Mouse (Mus musculus): Measurements from ENCODE around the gene Gm38392. TPM values are rescaled to one million over a fixed set of nuclear protein-coding genes. Genes with fewer than 3 reads are reported as not detected.

Gene Gm38392
- polyA plus RNA-seq, 1 experiment from 2014 or later: 0.29 TPM

GRCm38 (mm10) chr3:88216116-88216515 is 70.9 kb downstream of the Gm38392 start:
- Histone ChIP-seq H3K27me3 (ENCODE audit: insufficient read depth, poor library complexity, severe bottlenecking) (peaks cover 100% of the 10 kb centered on the region), H3K9me3 (no peaks in the 10 kb centered on the region), H3K27ac (no peak overlapping the region), H3K36me3 (no peaks in the 10 kb centered on the region), H3K4me1 (peaks cover 20% of the 10 kb centered on the region), H3K4me3 (peak overlapping the region; percentile 48; the same call in 1 of the 2 replicates)
- WGBS: 3% methylated on average over 6 of the region's 6 CpGs
- no peak for DNase-seq (ENCODE audit: low spot score)

GRCm38 (mm10) chr3:88215553-88216004 is 71.4 kb downstream of the Gm38392 start:
- Histone ChIP-seq H3K4me3 (peak overlapping the region; percentile 48), H3K27ac (no peak overlapping the region), H3K4me1 (peaks cover 20% of the 10 kb centered on the region), H3K36me3 (no peaks in the 10 kb centered on the region), H3K9me3 (no peaks in the 10 kb centered on the region), H3K27me3 (ENCODE audit: insufficient read depth, poor library complexity, severe bottlenecking) (peaks cover 100% of the 10 kb centered on the region)
- under 1% methylated on average over 23 of the region's 23 CpGs for whole genome bisulfite sequencing
- no peak for DNase-seq (ENCODE audit: low spot score)

GRCm38 (mm10) chr3:88214971-88215552 is 71.9 kb downstream of the Gm38392 start:
- WGBS: under 1% methylated on average over 48 of the region's 48 CpGs

GRCm38 (mm10) chr3:88214197-88214938 is 72.6 kb downstream of the Gm38392 start:
- DNase-seq (ENCODE audit: low spot score): no peak
- Histone ChIP-seq H3K4me3 (peak overlapping the region; percentile 48; the same call in 1 of the 2 replicates), H3K36me3 (no peaks in the 10 kb centered on the region), H3K27me3 (ENCODE audit: insufficient read depth, poor library complexity, severe bottlenecking) (peaks cover 100% of the 10 kb centered on the region), H3K4me1 (peaks cover 20% of the 10 kb centered on the region), H3K9me3 (no peaks in the 10 kb centered on the region), H3K27ac (no peak overlapping the region)
- 2% methylated on average over 40 of the region's 42 CpGs for WGBS

More at GRCm38 (mm10) chr3:88214971-88215552, 71.9 kb downstream of the Gm38392 start:
- Histone ChIP-seq H3K9me3 (no peaks in the 10 kb centered on the region), H3K27me3 (ENCODE audit: insufficient read depth, poor library complexity, severe bottlenecking) (peaks cover 100% of the 10 kb centered on the region), H3K4me3 (peak overlapping the region; percentile 48), H3K27ac (no peak overlapping the region), H3K4me1 (peaks cover 20% of the 10 kb centered on the region), H3K36me3 (no peaks in the 10 kb centered on the region)
- no peak for DNase-seq (ENCODE audit: low spot score)

- DNase-seq (ENCODE audit: low spot score): no peak
- 4% methylated on average over 2 of the region's 2 CpGs for WGBS
- no peaks in the 10 kb centered on the region for H3K36me3 ChIP-seq
- H3K27ac ChIP-seq: no peak overlapping the region
- H3K4me1 ChIP-seq: peaks cover 20% of the 10 kb centered on the region
- no peaks in the 10 kb centered on the region for H3K9me3 ChIP-seq
- H3K4me3 ChIP-seq: no peak overlapping the region
- peaks cover 100% of the 10 kb centered on the region for H3K27me3 ChIP-seq (ENCODE audit: insufficient read depth, poor library complexity, severe bottlenecking)
Measured at GRCm38 (mm10) chr3:88213019-88213418, 74.0 kb downstream of the Gm38392 start.

- Histone ChIP-seq H3K27me3 (ENCODE audit: insufficient read depth, poor library complexity, severe bottlenecking) (peaks cover 100% of the 10 kb centered on the region), H3K4me1 (peaks cover 20% of the 10 kb centered on the region), H3K36me3 (no peaks in the 10 kb centered on the region), H3K27ac (no peak overlapping the region), H3K9me3 (no peaks in the 10 kb centered on the region), H3K4me3 (no peak overlapping the region)
- 15% methylated on average over 1 of the region's 1 CpGs for WGBS
- DNase-seq (ENCODE audit: low spot score): no peak
Measured at GRCm38 (mm10) chr3:88212356-88212755, 74.7 kb downstream of the Gm38392 start.

GRCm38 (mm10) chr3:88210918-88211317 is 76.1 kb downstream of the Gm38392 start:
- H3K4me3 ChIP-seq: no peak overlapping the region
- 13% methylated on average over 2 of the region's 2 CpGs for WGBS

GRCm38 (mm10) chr3:88210121-88210520 is 76.9 kb downstream of the Gm38392 start:
- Histone ChIP-seq H3K4me1 (peaks cover 11% of the 10 kb centered on the region), H3K27me3 (ENCODE audit: insufficient read depth, poor library complexity, severe bottlenecking) (peaks cover 100% of the 10 kb centered on the region), H3K27ac (no peak overlapping the region), H3K9me3 (no peaks in the 10 kb centered on the region), H3K4me3 (no peak overlapping the region), H3K36me3 (no peaks in the 10 kb centered on the region)
- WGBS: 29% methylated on average over 2 of the region's 2 CpGs
- no peak for DNase-seq (ENCODE audit: low spot score)

More at GRCm38 (mm10) chr3:88210918-88211317, 76.1 kb downstream of the Gm38392 start:
- H3K27me3 ChIP-seq (ENCODE audit: insufficient read depth, poor library complexity, severe bottlenecking): peaks cover 100% of the 10 kb centered on the region
- H3K36me3 ChIP-seq: no peaks in the 10 kb centered on the region
- no peaks in the 10 kb centered on the region for H3K9me3 ChIP-seq
- no peak overlapping the region for H3K27ac ChIP-seq
- DNase-seq (ENCODE audit: low spot score): no peak
- peaks cover 19% of the 10 kb centered on the region for H3K4me1 ChIP-seq

- DNase-seq (ENCODE audit: low spot score): no peak
- no peaks in the 10 kb centered on the region for H3K9me3 ChIP-seq
- peaks cover 3% of the 10 kb centered on the region; the same call in 1 of the 2 replicates for H3K4me1 ChIP-seq
- no peak overlapping the region for H3K27ac ChIP-seq
- WGBS: 3% methylated on average over 6 of the region's 6 CpGs
- H3K27me3 ChIP-seq (ENCODE audit: insufficient read depth, poor library complexity, severe bottlenecking): peaks cover 100% of the 10 kb centered on the region
- H3K36me3 ChIP-seq: no peaks in the 10 kb centered on the region
- no peak overlapping the region for H3K4me3 ChIP-seq
Measured at GRCm38 (mm10) chr3:88209306-88209705, 77.7 kb downstream of the Gm38392 start.

GRCm38 (mm10) chr3:88208226-88208720 is 78.7 kb downstream of the Gm38392 start:
- no peak overlapping the region for H3K4me3 ChIP-seq
- H3K36me3 ChIP-seq: no peaks in the 10 kb centered on the region
- peaks cover 100% of the 10 kb centered on the region for H3K27me3 ChIP-seq (ENCODE audit: insufficient read depth, poor library complexity, severe bottlenecking)
- no peak overlapping the region for H3K27ac ChIP-seq
- no peaks in the 10 kb centered on the region for H3K9me3 ChIP-seq
- no peaks in the 10 kb centered on the region; the same call in 1 of the 2 replicates for H3K4me1 ChIP-seq
- WGBS: 3% methylated on average over 3 of the region's 3 CpGs
- DNase-seq (ENCODE audit: low spot score): no peak

GRCm38 (mm10) chr3:88207451-88208100 is 79.4 kb downstream of the Gm38392 start:
- no peak overlapping the region for H3K4me3 ChIP-seq

GRCm38 (mm10) chr3:88206901-88207371 is 80.1 kb downstream of the Gm38392 start:
- H3K4me3 ChIP-seq: no peak overlapping the region
- peaks cover 100% of the 10 kb centered on the region for H3K27me3 ChIP-seq (ENCODE audit: insufficient read depth, poor library complexity, severe bottlenecking)
- WGBS: 1% methylated on average over 14 of the region's 14 CpGs
- no peaks in the 10 kb centered on the region; the same call in 1 of the 2 replicates for H3K4me1 ChIP-seq
- no peaks in the 10 kb centered on the region for H3K36me3 ChIP-seq
- no peak overlapping the region for H3K27ac ChIP-seq
- no peak for DNase-seq (ENCODE audit: low spot score)
- H3K9me3 ChIP-seq: no peaks in the 10 kb centered on the region

More at GRCm38 (mm10) chr3:88207451-88208100, 79.4 kb downstream of the Gm38392 start:
- Histone ChIP-seq H3K4me1 (no peaks in the 10 kb centered on the region; the same call in 1 of the 2 replicates), H3K27ac (no peak overlapping the region), H3K9me3 (no peaks in the 10 kb centered on the region), H3K36me3 (no peaks in the 10 kb centered on the region), H3K27me3 (ENCODE audit: insufficient read depth, poor library complexity, severe bottlenecking) (peaks cover 100% of the 10 kb centered on the region)
- WGBS: 3% methylated on average over 15 of the region's 15 CpGs
- no peak for DNase-seq (ENCODE audit: low spot score)

Data from heart, embryonic 10.5 days (tissue).